Mouse (Mus musculus) heart, postnatal 0 days (tissue): ENCODE results near the gene Magi2. TPM values are rescaled to one million over a fixed set of nuclear protein-coding genes. Genes with fewer than 3 reads are reported as not detected.
A peak's percentile ranks its signal among the peaks of the same experiment; 100 is the strongest.

ENCODE experiments used
- ATAC-seq: fragments of 200-750 bp; cut with Nextera tagmentation; 2 replicates; pipeline ENCODE4 v1.8.0; 2017; ENCODE audit warnings: low read depth, moderate number of reproducible peaks, moderate library complexity; ENCODE audit not compliant: insufficient read depth
- DNase-seq: peaks from one replicate; pipeline ENCODE4 v3.0.0-alpha.2; 2016; ENCODE audit warnings: low spot score
- H3K27ac ChIP-seq: fragments of 300-500 bp; sonication (generic); 2 replicates; pipeline ENCODE4 v1.5.1; 2014; ENCODE audit warnings: low read depth, mild to moderate bottlenecking
- H3K27me3 ChIP-seq: fragments of 300-500 bp; sonication (generic); 2 replicates; pipeline ENCODE4 v1.6.1; 2014; ENCODE audit warnings: low read length, mixed read lengths; ENCODE audit not compliant: control insufficient read depth, insufficient read depth
- H3K36me3 ChIP-seq: fragments of 300-500 bp; sonication (generic); replicated peaks from 2 replicates; pipeline ENCODE4 v1.6.1; 2014; ENCODE audit warnings: low read length, mixed read lengths; ENCODE audit not compliant: control insufficient read depth, insufficient read depth
- H3K4me1 ChIP-seq: fragments of 300-500 bp; sonication (generic); 2 replicates; pipeline ENCODE4 v1.6.1; 2014; ENCODE audit warnings: antibody characterized with exemption; ENCODE audit not compliant: control insufficient read depth, insufficient read depth
- H3K4me2 ChIP-seq: fragments of 300-500 bp; sonication (generic); 2 replicates; pipeline ENCODE4 v1.6.1; 2014; ENCODE audit warnings: low read depth, mild to moderate bottlenecking, low read length, moderate library complexity
- H3K4me3 ChIP-seq: fragments of 300-500 bp; sonication (generic); 2 replicates; pipeline ENCODE4 v1.5.1; 2014; ENCODE audit warnings: low read depth, low read length
- H3K9ac ChIP-seq: fragments of 300-500 bp; sonication (generic); replicated peaks from 2 replicates; pipeline ENCODE4 v1.6.1; 2014; ENCODE audit warnings: low read depth, low read length, mixed read lengths
- H3K9me3 ChIP-seq: fragments of 300-500 bp; sonication (generic); replicated peaks from 2 replicates; pipeline ENCODE4 v1.6.1; 2016; ENCODE audit warnings: low read length; ENCODE audit not compliant: control insufficient read depth
- CTCF ChIP-seq: IDR thresholded peaks from 2 replicates; pipeline ENCODE4 v1.5.1; 2016; ENCODE audit warnings: antibody characterized with exemption, control low read depth, low read depth
- EP300 ChIP-seq: IDR thresholded peaks from 2 replicates; pipeline ENCODE4 v1.6.1; 2016; ENCODE audit warnings: antibody characterized with exemption, low read depth
- WGBS: fragments of 180-500 bp; shearing (Covaris S2); extraction: QIAGEN DNeasy Blood & Tissue Kit; methylation state at CpG from one replicate; pipeline ENCODE4 v1.1.7; 2014; 5-methylcytosine and 5-hydroxymethylcytosine counted together
- polyA plus RNA-seq: library from polyadenylated mRNA; unstranded; fragments of >200 nt; fragmentation: Nextera tagmentation; extraction: Ambion mirVana; gene quantifications from 2 replicates; pipeline ENCODE4 v1.2.1, GENCODE M21; 2015
- total RNA-seq: library from RNA; depleted of rRNA; stranded (reverse); fragments of >200 nt; gene quantifications from 2 replicates; pipeline ENCODE4 v1.2.3, GENCODE M21; 2014; ENCODE audit warnings: low replicate concordance

Gene Magi2
- total and polyA plus RNA-seq, 2 experiments from 2014 or later = 1.7 to 9.5 TPM

GRCm38 (mm10) chr5:19462541-19462940 lies 235.7 kb downstream of the Magi2 start:
- ATAC-seq (no peak), DNase-seq (no peak)
- no peak for TF ChIP-seq EP300
- no peak for TF ChIP-seq CTCF
- H3K9ac ChIP-seq = no peak overlapping the region
- no peaks in the 10 kb centered on the region for H3K27me3 ChIP-seq
- H3K9me3 ChIP-seq = no peaks in the 10 kb centered on the region
- no peak overlapping the region for H3K4me3 ChIP-seq
- H3K36me3 ChIP-seq = no peaks in the 10 kb centered on the region
- no peak overlapping the region for H3K4me2 ChIP-seq
- H3K4me1 ChIP-seq = no peaks in the 10 kb centered on the region
- H3K27ac ChIP-seq = no peak overlapping the region

- DNase-seq (no peak), ATAC-seq (no peak)
- no peaks in the 10 kb centered on the region for H3K9me3 ChIP-seq
These were observed 238.5 kb downstream of the Magi2 start for GRCm38 (mm10) chr5:19465383-19465782.

GRCm38 (mm10) chr5:19472851-19473439 lies 246.1 kb downstream of the Magi2 start:
- no peak overlapping the region for H3K4me3 ChIP-seq
- H3K27me3 ChIP-seq = no peaks in the 10 kb centered on the region
- no peaks in the 10 kb centered on the region for H3K9me3 ChIP-seq
- DNase-seq (no peak), ATAC-seq (no peak)
- H3K4me1 ChIP-seq = no peaks in the 10 kb centered on the region
- H3K9ac ChIP-seq = no peak overlapping the region
- H3K27ac ChIP-seq = no peak overlapping the region
- H3K4me2 ChIP-seq = no peak overlapping the region
- TF ChIP-seq EP300 (no peak), CTCF (no peak)
- no peaks in the 10 kb centered on the region for H3K36me3 ChIP-seq
- WGBS = 72% methylated on average over 4 of the region's 4 CpGs

More at GRCm38 (mm10) chr5:19465383-19465782, 238.5 kb downstream of the Magi2 start:
- WGBS = 50% methylated on average over 2 of the region's 2 CpGs
- no peak overlapping the region for H3K4me2 ChIP-seq
- no peaks in the 10 kb centered on the region for H3K4me1 ChIP-seq
- no peak overlapping the region for H3K27ac ChIP-seq
- no peaks in the 10 kb centered on the region for H3K36me3 ChIP-seq
- no peak for TF ChIP-seq EP300
- no peak for TF ChIP-seq CTCF
- no peaks in the 10 kb centered on the region for H3K27me3 ChIP-seq
- no peak overlapping the region for H3K4me3 ChIP-seq
- H3K9ac ChIP-seq = no peak overlapping the region

- 67% methylated on average over 3 of the region's 3 CpGs for WGBS
- no peaks in the 10 kb centered on the region for H3K4me1 ChIP-seq
- ATAC-seq (peak; percentile 57), DNase-seq (peak; percentile 37)
- no peak overlapping the region for H3K9ac ChIP-seq
- no peak overlapping the region for H3K4me3 ChIP-seq
- no peaks in the 10 kb centered on the region for H3K36me3 ChIP-seq
- no peak overlapping the region for H3K27ac ChIP-seq
- no peak overlapping the region for H3K4me2 ChIP-seq
- TF ChIP-seq EP300 (no peak), CTCF (no peak)
- H3K27me3 ChIP-seq = no peaks in the 10 kb centered on the region
- no peaks in the 10 kb centered on the region for H3K9me3 ChIP-seq
These were observed 256.1 kb downstream of the Magi2 start for GRCm38 (mm10) chr5:19482981-19483380.

- H3K27me3 ChIP-seq = no peaks in the 10 kb centered on the region
- TF ChIP-seq EP300 (no peak), CTCF (no peak)
- WGBS = 22% methylated on average over 7 of the region's 7 CpGs
- no peaks in the 10 kb centered on the region for H3K36me3 ChIP-seq
- H3K4me2 ChIP-seq = no peak overlapping the region
- H3K4me1 ChIP-seq = no peaks in the 10 kb centered on the region
- no peak overlapping the region for H3K9ac ChIP-seq
- no peak overlapping the region for H3K4me3 ChIP-seq
- H3K27ac ChIP-seq = no peak overlapping the region
- no peaks in the 10 kb centered on the region for H3K9me3 ChIP-seq
- DNase-seq (no peak), ATAC-seq (no peak)
These were observed 261.1 kb downstream of the Magi2 start for GRCm38 (mm10) chr5:19487947-19488346.

- Histone ChIP-seq H3K4me3 (no peak overlapping the region), H3K4me1 (no peaks in the 10 kb centered on the region), H3K27ac (no peak overlapping the region), H3K9me3 (no peaks in the 10 kb centered on the region), H3K9ac (no peak overlapping the region), H3K27me3 (no peaks in the 10 kb centered on the region), H3K36me3 (no peaks in the 10 kb centered on the region), H3K4me2 (no peak overlapping the region)
- DNase-seq (no peak), ATAC-seq (no peak)
- TF ChIP-seq CTCF = no peak
- no peak for TF ChIP-seq EP300
- 54% methylated on average over 3 of the region's 3 CpGs for WGBS
These were observed 274.2 kb downstream of the Magi2 start for GRCm38 (mm10) chr5:19501005-19501404.
